Mouse (Mus musculus): ENCODE data around the gene Pramel6.
"Not testable (repeated sequence)": the region's sequence is repeated elsewhere in the genome, so short reads cannot be mapped to it uniquely, and the experiment has no call there.

The Pramel6 gene

GRCm38 (mm10) chr2:87506265-87506664 is at the start of gene Pramel6:
Pramel6 (plus strand) TSS chr2:87506565.
- DNase-seq = no peak

- no peak for DNase-seq
Observed at GRCm38 (mm10) chr2:87461769-87462168, 44.6 kb upstream of the Pramel6 start.

- DNase-seq = no peak
Observed at GRCm38 (mm10) chr2:87480207-87480606, 26.2 kb upstream of the Pramel6 start.

- no peak for DNase-seq
Observed at GRCm38 (mm10) chr2:87481158-87481557, 25.2 kb upstream of the Pramel6 start.

GRCm38 (mm10) chr2:87482276-87482675 is 24.1 kb upstream of the Pramel6 start:
- DNase-seq = no peak

GRCm38 (mm10) chr2:87496993-87497392 is 9.4 kb upstream of the Pramel6 start, which contains the start of gene Pramel7:
Pramel7 (minus strand) TSS chr2:87497093.
- not testable (repeated sequence) for DNase-seq

- no peak for DNase-seq
Observed at GRCm38 (mm10) chr2:87515046-87515445, 8.7 kb downstream of the Pramel6 start.

GRCm38 (mm10) chr2:87515457-87516060 is 9.2 kb downstream of the Pramel6 start:
- no peak for DNase-seq

- DNase-seq = no peak
Observed at GRCm38 (mm10) chr2:87516581-87516980, 10.2 kb downstream of the Pramel6 start.

- DNase-seq = no peak
Observed at GRCm38 (mm10) chr2:87520651-87521050, 14.3 kb downstream of the Pramel6 start.

GRCm38 (mm10) chr2:87525899-87526616 is 19.7 kb downstream of the Pramel6 start:
- DNase-seq = peak; percentile 2

- no peak for DNase-seq
Observed at GRCm38 (mm10) chr2:87531496-87531895, 25.1 kb downstream of the Pramel6 start, which contains the start of gene Olfr153. Olfr153 (plus strand) TSS chr2:87531796.

GRCm38 (mm10) chr2:87534826-87535225 is 28.5 kb downstream of the Pramel6 start:
- no peak for DNase-seq

GRCm38 (mm10) chr2:87545442-87545841 is 39.1 kb downstream of the Pramel6 start, which contains the start of gene Olfr1128:
Olfr1128 (minus strand) TSS chr2:87545542.
- no peak for DNase-seq

Measured in layer of hippocampus, adult 9-11 months (tissue).